8 mouse cellular contexts compared by ENCODE assay signal in the genomic region with DNA sequence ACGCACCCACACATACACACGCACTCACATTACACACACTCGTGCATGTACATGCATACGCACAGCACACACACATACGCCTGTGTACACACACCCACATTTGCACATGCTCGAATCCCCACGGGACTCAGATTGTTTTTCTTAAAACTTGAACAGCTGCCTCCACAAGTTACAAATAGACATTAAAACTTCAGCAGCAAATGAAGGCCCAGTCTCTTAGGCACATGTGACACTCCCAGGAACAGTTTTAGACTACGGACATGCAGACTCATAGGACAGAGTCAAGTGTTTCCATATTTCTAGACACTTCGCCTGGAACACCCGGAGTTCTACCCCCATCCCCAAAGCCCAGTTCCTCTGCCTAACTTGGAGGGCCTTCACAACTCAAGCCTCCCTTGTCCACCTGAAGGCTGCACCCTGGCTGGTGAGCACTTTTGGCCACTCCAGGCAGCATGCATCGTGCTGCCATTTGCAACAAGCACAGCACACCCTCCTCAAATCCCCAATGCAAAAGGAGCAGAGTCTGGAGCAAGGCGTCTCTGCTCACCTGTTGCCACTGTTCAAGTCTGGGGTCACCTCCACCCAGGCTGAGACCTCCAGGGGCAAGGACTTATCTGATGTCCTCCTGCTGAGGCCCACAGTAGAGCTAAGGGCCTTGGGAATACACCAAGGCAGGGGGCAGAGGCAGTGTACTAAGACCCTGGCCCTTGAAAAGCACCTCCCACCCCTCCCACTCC. TPM values are rescaled to one million over a fixed set of nuclear protein-coding genes. Genes with fewer than 3 reads are reported as not detected.
DNase-seq lines count a peak whose midpoint lies in the region; ATAC-seq and TF ChIP-seq lines count a peak whose summit lies in the region.
"Had no signal": no experiment of that assay in that cellular context is flagged by ENCODE, and none has a peak within 500 bp of the region (broad histone marks: within the 10 kb centered on the region; RNA-seq: fewer than 3 reads in every experiment).

No protein-coding gene starts in this region.

- peaks cover 63% of the 10 kb centered on the region for H3K4me1 ChIP-seq in kidney, embryonic 14.5 days (ENCODE audit: control insufficient read depth, insufficient read depth, low read length)
- H3K4me1 ChIP-seq in embryonic facial prominence, embryonic 13.5 days = peaks cover 33% of the 10 kb centered on the region
- H3K4me1 ChIP-seq in intestine, embryonic 15.5 days (replicated peaks) = peaks cover 52% of the 10 kb centered on the region

- no peak for ATAC-seq in kidney, embryonic 14.5 days (ENCODE audit: low FRiP score, low TSS enrichment)
- no peak for ATAC-seq in embryonic facial prominence, embryonic 13.5 days (ENCODE audit: insufficient number of reproducible peaks, insufficient read depth, low FRiP score, low TSS enrichment, low read depth)
- no peak for ATAC-seq in intestine, embryonic 15.5 days

- peak overlapping the region; percentile 90 for H3K4me3 ChIP-seq in kidney, embryonic 14.5 days (ENCODE audit: low read length)
- H3K4me3 ChIP-seq in embryonic facial prominence, embryonic 13.5 days = peak overlapping the region; percentile 66; the same call in 1 of the 2 replicates
- H3K4me3 ChIP-seq in intestine, embryonic 15.5 days (replicated peaks) = peak overlapping the region; percentile 93
- H3K4me3 ChIP-seq in myocyte = peak overlapping the region; percentile 3
- H3K4me3 ChIP-seq in layer of hippocampus, adult 2 months = no peak overlapping the region

- no peak for TF ChIP-seq CTCF in layer of hippocampus, adult 2 months (conservative IDR thresholded peaks at IDR 0.05)

- peak overlapping the region; percentile 99 for H3K4me2 ChIP-seq in kidney, embryonic 14.5 days (replicated peaks; ENCODE audit: low read depth, low read length)
- peak overlapping the region; percentile 99 for H3K4me2 ChIP-seq in embryonic facial prominence, embryonic 13.5 days
- peak overlapping the region; percentile 98 for H3K4me2 ChIP-seq in intestine, embryonic 15.5 days (replicated peaks)
- peak overlapping the region; percentile 42 for H3K4me2 ChIP-seq in myocyte (ENCODE audit: low read depth)

- no peaks in the 10 kb centered on the region for H3K27me3 ChIP-seq in kidney, embryonic 14.5 days (ENCODE audit: control insufficient read depth, insufficient read depth, low read length)
- peaks cover 47% of the 10 kb centered on the region for H3K27me3 ChIP-seq in embryonic facial prominence, embryonic 13.5 days
- H3K27me3 ChIP-seq in intestine, embryonic 15.5 days (replicated peaks) = no peaks in the 10 kb centered on the region
- H3K27me3 ChIP-seq in myocyte (ENCODE audit: control insufficient read depth, insufficient read depth, insufficient read length) = peaks cover 77% of the 10 kb centered on the region

- 47% methylated on average over 12 of the region's 12 CpGs for WGBS in kidney, embryonic 14.5 days
- 73% methylated on average over 12 of the region's 12 CpGs for WGBS in embryonic facial prominence, embryonic 13.5 days
- 56% methylated on average over 12 of the region's 12 CpGs for WGBS in intestine, embryonic 15.5 days

- no peak overlapping the region for H3ac ChIP-seq in myocyte (ENCODE audit: control insufficient read depth, insufficient read length)

- no peak for TF ChIP-seq POLR2A in myocyte (IDR thresholded peaks at IDR 0.05; ENCODE audit: insufficient read length, low read depth)

- DNase-seq in kidney, postnatal 10 days = no peak
- DNase-seq in thymus, postnatal 25 days = no peak
- no peak for DNase-seq in layer of hippocampus, adult 2 months (ENCODE audit: low spot score in 2 of 2)

- peak overlapping the region; percentile 93 for H3K9ac ChIP-seq in kidney, embryonic 14.5 days (ENCODE audit: low read depth, low read length)
- H3K9ac ChIP-seq in embryonic facial prominence, embryonic 13.5 days = no peak overlapping the region
- peak overlapping the region; percentile 23; the same call in 1 of the 2 replicates for H3K9ac ChIP-seq in intestine, embryonic 15.5 days

- H3K79me2 ChIP-seq in myocyte (ENCODE audit: control insufficient read depth, insufficient read depth) = no peaks in the 10 kb centered on the region

- no peaks in the 10 kb centered on the region for H3K36me3 ChIP-seq in kidney, embryonic 14.5 days (ENCODE audit: control insufficient read depth, insufficient read depth, low read length)
- no peaks in the 10 kb centered on the region for H3K36me3 ChIP-seq in embryonic facial prominence, embryonic 13.5 days
- no peaks in the 10 kb centered on the region for H3K36me3 ChIP-seq in intestine, embryonic 15.5 days
- no peaks in the 10 kb centered on the region for H3K36me3 ChIP-seq in myocyte (ENCODE audit: control insufficient read depth, insufficient read depth)

- H3K27ac ChIP-seq in kidney, embryonic 14.5 days (ENCODE audit: low read depth, low read length) = peak overlapping the region; percentile 90; the same call in 1 of the 2 replicates
- H3K27ac ChIP-seq in embryonic facial prominence, embryonic 13.5 days = no peak overlapping the region
- peak overlapping the region; percentile 32 for H3K27ac ChIP-seq in intestine, embryonic 15.5 days
- no peak overlapping the region for H3K27ac ChIP-seq in layer of hippocampus, adult 2 months

- H3K9me3 ChIP-seq in kidney, embryonic 14.5 days (ENCODE audit: control insufficient read depth, low read length) = no peaks in the 10 kb centered on the region
- H3K9me3 ChIP-seq in embryonic facial prominence, embryonic 13.5 days = no peaks in the 10 kb centered on the region
- no peaks in the 10 kb centered on the region for H3K9me3 ChIP-seq in intestine, embryonic 15.5 days

TF ChIP-seq in myocyte, 11 proteins besides CTCF, POLR2A, EP300 and RAD21:
- no peak for TF ChIP-seq MYOD1 (IDR thresholded peaks at IDR 0.05; ENCODE audit: control insufficient read depth in 1 of 3, insufficient read length in 2 of 3, low read depth in 2 of 3)
- no peak for TF ChIP-seq USF1 (IDR thresholded peaks at IDR 0.05; ENCODE audit: low read depth)
- TF ChIP-seq MYOG (IDR thresholded peaks at IDR 0.05; ENCODE audit: control insufficient read depth in 1 of 3, insufficient read depth in 1 of 3, insufficient read length in 2 of 3, low read depth in 2 of 3) = no peak
- no peak for TF ChIP-seq SRF (IDR thresholded peaks at IDR 0.05; ENCODE audit: control insufficient read depth, insufficient read length, low read depth)
- no peak for TF ChIP-seq REST (IDR thresholded peaks at IDR 0.05; ENCODE audit: insufficient read depth, insufficient read length)
- no peak for TF ChIP-seq MAX (IDR thresholded peaks at IDR 0.05; ENCODE audit: low read depth)
- no peak for TF ChIP-seq TCF12 (IDR thresholded peaks at IDR 0.05; ENCODE audit: insufficient read depth, poor library complexity, severe bottlenecking)
- no peak for TF ChIP-seq POLR2AphosphoS2 (IDR thresholded peaks at IDR 0.05; ENCODE audit: insufficient read length, low read depth)
- TF ChIP-seq E2F4 (IDR thresholded peaks at IDR 0.05; ENCODE audit: insufficient read depth) = no peak

RNA-seq across cellular contexts. Expression of a gene that starts 1.7 kb away (rescaled TPM):
- 30.0 and 56.1 TPM in 2 replicates for polyA plus RNA-seq in kidney, embryonic 14.5 days (2014; fragmentation: Nextera tagmentation; extraction: Ambion mirVana)
- 25.1 and 26.7 TPM in 2 replicates for polyA plus RNA-seq in embryonic facial prominence, embryonic 13.5 days (2015; fragmentation: Nextera tagmentation; extraction: Ambion mirVana)
- polyA plus RNA-seq in intestine, embryonic 15.5 days (2015; fragmentation: Nextera tagmentation; extraction: Ambion mirVana) = 41.9 and 45.0 TPM in 2 replicates
- 2.0 TPM for polyA plus RNA-seq in myocyte (2012; fragmentation: generic; extraction: Trizol)
- 1 to 10 TPM; 2.2 to 3.8 TPM for total RNA-seq in layer of hippocampus, adult 2 months (2021)
- polyA plus RNA-seq: erythroblast, embryonic 14.5 days had no signal

RNA-seq across cellular contexts. Expression of a gene that starts 25.5 kb away (rescaled TPM):
- polyA plus RNA-seq in kidney, embryonic 14.5 days (2014; fragmentation: Nextera tagmentation; extraction: Ambion mirVana) = 0.31 and 0.76 TPM in 2 replicates
- 1.1 and 1.3 TPM in 2 replicates for polyA plus RNA-seq in embryonic facial prominence, embryonic 13.5 days (2015; fragmentation: Nextera tagmentation; extraction: Ambion mirVana)
- polyA plus RNA-seq in intestine, embryonic 15.5 days (2015; fragmentation: Nextera tagmentation; extraction: Ambion mirVana) = 11.5 and 14.4 TPM in 2 replicates
- not detected for polyA plus RNA-seq in myocyte (2012; fragmentation: generic; extraction: Trizol)
- not detected for total RNA-seq in layer of hippocampus, adult 2 months (2021)
- polyA plus RNA-seq: erythroblast, embryonic 14.5 days had no signal

RNA-seq across cellular contexts. Expression of a gene that starts 31.3 kb away (rescaled TPM):
- 129 and 173 TPM in 2 replicates for polyA plus RNA-seq in kidney, embryonic 14.5 days (2014; fragmentation: Nextera tagmentation; extraction: Ambion mirVana)
- polyA plus RNA-seq in embryonic facial prominence, embryonic 13.5 days (2015; fragmentation: Nextera tagmentation; extraction: Ambion mirVana) = 162 and 174 TPM in 2 replicates
- 171 and 172 TPM in 2 replicates for polyA plus RNA-seq in intestine, embryonic 15.5 days (2015; fragmentation: Nextera tagmentation; extraction: Ambion mirVana)
- 138 TPM for polyA plus RNA-seq in myocyte (2012; fragmentation: generic; extraction: Trizol)
- 10 to 100 TPM; 55.7 to 56.2 TPM for total RNA-seq in layer of hippocampus, adult 2 months (2021)

RNA-seq across cellular contexts. Expression of a gene that starts 47.6 kb away (rescaled TPM):
- polyA plus RNA-seq in kidney, embryonic 14.5 days (2014; fragmentation: Nextera tagmentation; extraction: Ambion mirVana) = 5.8 and 8.3 TPM in 2 replicates
- 3.1 and 5.0 TPM in 2 replicates for polyA plus RNA-seq in embryonic facial prominence, embryonic 13.5 days (2015; fragmentation: Nextera tagmentation; extraction: Ambion mirVana)
- polyA plus RNA-seq in intestine, embryonic 15.5 days (2015; fragmentation: Nextera tagmentation; extraction: Ambion mirVana) = 0.19 and 0.33 TPM in 2 replicates
- polyA plus RNA-seq in myocyte (2012; fragmentation: generic; extraction: Trizol) = not detected
- total RNA-seq in layer of hippocampus, adult 2 months (2021) = 1 to 10 TPM; 2.0 to 3.3 TPM
- polyA plus RNA-seq: erythroblast, embryonic 14.5 days had no signal

Comparison
In these comparisons a context has a peak if more than half of its experiments do, and no peak if none do; other contexts are left out.
1. H3K27ac ChIP-seq: peak in kidney, embryonic 14.5 days (single experiment) and intestine, embryonic 15.5 days (single experiment); none in embryonic facial prominence, embryonic 13.5 days (single experiment) and layer of hippocampus, adult 2 months (single experiment).
2. H3K4me2 ChIP-seq: peak in every context shown above with its lines; median percentile 99 in kidney, embryonic 14.5 days; 99 in embryonic facial prominence, embryonic 13.5 days; 98 in intestine, embryonic 15.5 days; 42 in myocyte.